Mouse (Mus musculus) fibroblast of lung, adult 2 months (primary cell): ENCODE data around the gene Sfxn2.
A peak's percentile ranks its signal among the peaks of the same experiment; 100 is the strongest.

Experiments
- DNase-seq: peaks from one replicate; pipeline ENCODE4 v3.0.0-alpha.2; 2011; ENCODE audit warnings: low read depth

Sfxn2 gene

DNA sequence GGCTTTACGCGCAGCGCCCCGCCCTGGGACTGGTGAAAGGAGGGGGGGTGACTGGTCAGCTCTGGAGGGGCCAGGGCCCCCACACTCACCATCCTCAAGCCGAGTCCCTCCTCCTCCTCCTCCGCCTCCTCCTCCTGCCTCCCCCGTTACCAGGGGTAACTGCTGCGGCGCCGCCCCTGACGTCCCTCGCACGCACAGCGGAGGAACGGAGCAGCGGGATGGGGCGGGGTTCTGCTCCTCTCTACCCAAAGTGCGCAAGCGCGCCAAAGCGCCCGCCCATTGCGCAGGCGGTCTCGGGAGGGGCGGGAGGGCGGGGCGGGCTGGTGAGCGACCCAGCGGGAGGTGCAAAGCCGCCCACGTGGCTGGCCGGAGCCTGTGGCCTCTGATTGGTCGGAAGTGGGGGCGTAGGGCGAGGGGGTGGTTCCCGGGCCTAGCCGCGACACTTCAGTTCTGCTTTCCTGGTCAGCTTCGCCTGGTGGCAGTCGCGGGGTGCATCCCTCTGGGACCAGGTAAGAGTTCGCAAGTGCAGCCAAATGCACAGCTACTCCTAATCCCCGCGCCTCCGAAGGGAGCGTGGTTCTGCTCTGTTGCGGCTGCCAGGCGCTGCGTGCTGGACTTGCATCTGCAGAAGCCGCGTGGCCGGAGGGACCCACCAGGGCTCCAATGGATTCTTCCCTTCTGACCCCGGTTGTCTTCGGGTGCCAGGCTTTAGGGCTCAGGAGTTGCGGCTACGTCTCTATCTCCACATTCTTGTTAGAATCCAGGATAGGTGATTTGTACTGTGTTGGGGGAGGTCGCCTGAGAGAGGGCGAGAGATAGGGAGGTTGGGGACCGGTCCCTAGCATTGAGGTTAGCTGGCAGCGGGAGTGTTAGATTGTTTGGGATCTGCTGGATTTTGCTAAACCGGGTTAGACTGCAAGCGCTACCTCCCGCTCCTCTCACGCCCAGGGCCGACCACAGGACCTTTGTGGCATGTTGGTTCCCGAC is at the start of gene Sfxn2, which contains the start of gene Arl3:
TSS of gene Sfxn2 (plus strand) at position 415 of the 987 bp plus-strand sequence.
TSS of gene Arl3 (minus strand) at position 248 of the 987 bp plus-strand sequence.
- peak; percentile 85 for DNase-seq

DNA sequence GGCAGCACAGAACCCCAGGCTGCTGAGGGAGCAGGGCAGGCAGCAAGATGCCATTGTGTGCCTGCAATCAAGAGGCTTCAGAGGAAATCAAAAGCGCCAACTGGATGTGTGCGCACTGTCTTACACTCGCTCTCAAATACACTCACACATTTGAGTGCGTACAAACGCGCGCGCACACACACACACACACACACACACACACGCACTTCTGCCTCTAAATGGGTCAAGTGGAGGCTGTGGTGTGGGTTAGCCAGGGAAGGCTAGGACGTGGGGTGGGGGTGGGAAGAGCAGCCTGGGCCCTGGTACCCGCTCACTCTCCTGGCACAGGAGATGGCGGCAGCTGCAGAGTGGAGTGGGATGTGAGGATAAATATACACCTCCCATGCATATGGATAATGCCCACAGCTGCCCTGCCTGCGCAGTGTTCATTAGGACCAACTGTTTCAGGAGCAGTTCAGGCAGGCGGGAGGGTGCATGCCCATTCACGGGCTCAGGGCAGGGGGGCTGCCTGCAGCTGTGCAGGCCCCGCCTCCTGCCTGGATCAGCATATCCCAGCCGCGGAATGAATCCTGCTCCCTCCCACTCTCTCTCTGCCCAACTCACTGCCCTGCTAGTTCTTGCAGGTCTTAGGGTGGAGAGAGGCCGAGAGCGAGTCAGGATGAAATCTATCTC is 49.5 kb upstream of the Sfxn2 start:
- DNase-seq: no peak

DNA sequence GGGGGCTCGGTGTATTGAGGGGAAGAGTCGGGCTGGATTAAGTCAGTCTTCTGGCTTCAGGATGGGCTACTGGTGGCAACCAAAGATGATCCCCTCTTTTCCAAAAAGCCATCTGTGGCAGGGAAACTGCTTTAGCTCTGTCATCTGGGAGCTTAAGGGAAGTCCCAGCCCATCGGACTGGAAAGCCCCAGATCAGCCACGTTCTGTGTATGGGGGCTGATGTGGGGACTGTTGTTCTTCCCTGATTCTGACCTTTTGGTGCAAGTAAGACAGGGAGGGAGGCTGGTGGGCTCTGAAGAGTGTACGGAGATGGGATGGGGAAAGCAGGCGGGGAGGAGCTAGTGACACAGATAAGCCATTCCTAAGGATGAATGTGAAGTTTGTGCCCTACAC is 49.0 kb upstream of the Sfxn2 start:
- DNase-seq: no peak

DNA sequence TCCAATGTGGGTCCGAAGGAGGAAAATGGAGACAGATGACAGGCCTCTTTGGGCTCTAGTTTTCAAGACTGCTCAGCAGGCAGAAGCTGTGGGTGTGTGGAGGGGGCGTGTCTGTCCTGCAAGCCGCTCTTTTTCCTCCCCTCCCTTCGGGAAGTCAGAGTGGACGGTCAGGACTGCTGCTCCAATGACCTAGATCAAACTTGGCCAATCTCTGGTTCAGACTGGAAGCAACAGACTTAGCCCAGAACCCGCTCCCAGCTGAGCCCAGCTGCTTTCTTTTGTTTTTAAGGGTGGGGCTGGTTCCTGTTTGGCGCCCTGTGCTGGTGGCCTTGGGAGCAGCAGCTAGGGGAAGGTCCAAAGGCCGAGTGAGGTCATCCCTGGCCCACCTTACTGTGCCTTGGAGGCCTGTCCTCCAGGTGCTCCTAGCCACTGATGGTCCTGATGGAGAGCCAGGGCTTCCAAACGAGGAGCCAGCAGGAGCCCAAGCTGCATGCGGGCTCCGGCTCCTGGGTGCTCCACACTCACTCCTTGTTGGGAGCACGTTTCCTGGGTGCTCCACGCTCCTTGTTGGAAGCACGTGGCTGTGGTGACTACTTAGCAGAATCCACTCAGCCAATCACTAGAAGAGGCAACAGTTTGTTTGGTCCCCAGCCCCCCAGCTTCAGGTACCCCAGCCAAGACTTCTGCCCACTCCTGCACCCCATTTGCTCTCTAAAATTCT is 48.4 kb upstream of the Sfxn2 start:
- DNase-seq: no peak

DNA sequence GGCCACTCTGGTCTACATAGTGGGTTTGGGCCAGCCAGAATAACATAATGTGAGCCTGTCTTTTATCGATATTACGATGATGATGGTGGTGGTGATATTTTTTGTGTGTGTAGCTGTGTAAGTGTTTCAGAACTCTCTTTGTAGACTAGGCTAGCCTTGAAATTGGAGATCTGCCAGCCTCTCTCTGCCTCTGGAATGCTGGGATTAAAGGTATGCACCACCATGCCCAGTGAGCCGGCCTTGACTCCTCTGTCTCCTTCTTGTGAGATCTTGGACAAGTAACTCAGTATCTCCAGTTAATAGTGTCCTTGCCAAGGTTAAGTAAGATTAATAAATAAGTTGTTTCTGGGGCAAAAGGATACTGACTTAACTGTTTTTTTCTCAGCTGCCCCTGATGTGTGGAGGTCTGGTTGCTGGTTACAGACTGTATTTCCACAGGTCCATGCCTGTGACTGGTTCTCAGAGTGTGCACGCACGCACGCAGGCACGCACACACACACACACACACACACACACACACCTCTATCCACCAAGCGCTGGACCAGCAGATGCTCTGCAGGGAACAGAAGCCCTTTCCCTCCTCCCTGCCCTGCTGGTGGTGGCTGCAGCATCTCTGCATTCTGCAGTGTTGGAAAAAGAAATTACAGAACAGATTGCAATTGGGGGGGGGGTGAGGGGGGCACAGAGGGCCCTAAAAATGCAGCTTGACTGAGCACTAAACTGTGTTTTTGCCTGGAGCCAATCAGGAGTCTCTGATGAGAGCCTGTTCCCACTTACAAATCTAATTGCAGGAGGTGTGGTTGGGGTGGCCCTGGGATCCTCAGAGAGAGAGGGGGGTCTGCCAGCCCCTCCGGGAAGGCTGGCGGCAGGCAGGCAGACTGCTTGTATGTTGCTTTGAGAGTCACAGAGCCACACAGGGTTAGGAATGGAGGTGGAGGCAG is 47.2 kb upstream of the Sfxn2 start:
- no peak for DNase-seq

DNA sequence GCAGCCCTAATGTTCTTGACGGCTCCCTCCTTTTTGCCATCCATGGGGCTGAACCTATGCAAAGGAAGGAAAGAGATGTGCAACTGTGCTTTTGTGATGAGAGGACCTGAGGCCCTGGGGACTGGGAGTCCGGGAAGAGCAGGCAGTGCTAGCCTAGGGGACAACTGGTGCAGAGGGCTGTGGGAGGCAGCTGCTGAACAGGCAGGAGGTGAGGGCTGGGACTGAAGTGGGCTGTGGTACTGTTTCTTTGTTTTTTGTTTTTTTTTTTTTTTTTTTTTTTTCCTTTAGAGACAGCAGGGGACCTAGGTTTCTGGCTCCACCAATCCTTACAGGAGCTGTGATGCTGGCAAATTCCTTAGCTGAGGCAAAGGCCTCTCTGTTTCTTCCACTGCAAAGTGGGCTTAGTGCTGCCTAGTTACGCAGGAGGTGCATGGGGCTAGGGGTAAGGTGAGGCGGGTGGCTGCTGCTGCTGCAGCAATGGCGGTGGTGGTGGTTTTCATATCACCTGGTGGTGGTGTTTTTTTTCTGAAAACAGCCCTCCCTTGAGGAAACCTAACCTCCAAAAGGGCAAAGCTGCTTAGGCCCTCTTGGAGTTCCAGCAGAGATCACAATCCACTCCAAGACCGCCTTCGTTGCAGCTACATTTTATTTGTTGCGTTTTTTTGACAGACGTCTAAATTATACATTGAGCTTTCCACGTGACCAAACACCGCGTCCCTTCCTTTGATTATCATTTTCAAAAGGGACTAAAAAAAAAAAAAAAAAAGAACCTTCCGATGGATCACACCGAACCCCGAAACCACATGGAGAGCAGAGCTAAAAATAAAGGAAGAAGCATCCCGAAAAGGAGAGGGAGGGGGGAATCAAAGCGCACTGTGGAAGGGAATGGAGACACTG is 45.3 kb upstream of the Sfxn2 start:
- no peak for DNase-seq

DNA sequence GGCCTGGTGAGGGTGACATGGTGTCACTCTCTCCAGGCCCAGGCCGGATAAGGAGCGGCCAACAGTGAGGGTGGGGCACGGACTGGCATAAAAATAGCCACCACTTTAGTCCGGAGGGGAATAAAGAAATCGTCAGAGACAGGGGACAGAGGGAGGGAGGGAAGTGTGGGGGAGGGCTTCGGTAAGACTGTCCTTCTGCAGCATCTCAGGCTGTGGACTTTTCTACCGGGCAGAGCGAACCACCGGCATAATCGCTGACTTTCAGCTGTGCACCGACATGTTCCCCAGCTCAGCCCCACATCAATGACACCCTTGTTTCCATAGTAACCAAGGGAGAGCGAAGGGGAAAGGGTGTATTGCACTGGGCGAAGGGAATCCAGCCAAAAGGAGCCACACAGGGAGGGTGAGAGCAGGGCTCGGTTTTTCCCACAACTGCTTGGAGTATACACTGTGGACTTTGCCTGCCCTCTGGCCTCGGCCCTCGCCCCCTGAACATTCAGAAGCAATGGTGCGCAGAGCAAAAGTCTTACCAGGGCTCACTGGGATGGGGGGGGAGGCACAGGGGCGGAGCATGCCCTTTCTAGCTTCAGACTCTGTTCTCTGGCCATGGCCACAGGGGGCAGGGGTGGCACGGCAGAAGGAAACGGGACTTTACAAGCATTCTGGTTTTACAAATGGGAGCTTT is 44.5 kb upstream of the Sfxn2 start:
- DNase-seq: no peak

DNA sequence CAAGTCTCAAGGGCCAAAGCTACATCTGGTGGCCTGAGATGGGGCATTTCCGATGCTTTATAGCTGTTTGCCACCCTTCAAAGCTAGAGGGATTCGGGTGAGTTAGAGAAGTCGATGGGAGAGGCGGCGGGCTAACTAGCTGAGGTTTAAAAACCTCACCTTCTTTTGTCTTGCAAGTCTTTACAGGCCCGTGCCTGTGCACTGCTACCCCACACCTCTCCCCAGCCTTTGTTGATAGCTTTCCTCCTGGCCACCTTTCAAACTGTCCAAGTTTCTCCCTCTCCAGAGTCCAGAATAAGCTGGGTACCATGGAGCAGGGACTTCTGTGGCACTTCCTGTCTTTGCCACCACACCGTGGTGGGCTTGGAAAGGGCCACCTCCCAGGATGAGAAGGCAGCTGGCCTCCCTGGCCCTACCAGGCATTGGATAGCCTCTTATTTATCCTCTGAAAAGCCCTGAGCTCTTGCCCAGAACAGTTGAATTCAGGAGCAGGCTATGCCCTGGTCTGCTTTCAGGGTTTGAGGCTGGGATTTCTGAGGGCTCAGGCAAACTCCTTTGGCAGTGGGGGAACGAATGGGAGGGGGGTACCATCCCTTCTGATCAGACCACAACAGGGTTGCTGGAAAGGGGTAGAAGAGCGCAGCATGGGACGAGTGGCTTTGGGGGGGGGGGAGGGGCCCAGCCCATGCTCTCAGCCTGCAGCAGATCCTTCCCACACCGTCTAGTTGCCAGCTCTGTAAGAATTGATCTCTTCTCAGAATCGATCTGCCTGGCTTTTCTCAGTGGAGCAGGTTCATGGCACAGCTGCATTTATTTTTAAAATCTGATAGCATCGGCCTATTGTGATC is 43.3 kb upstream of the Sfxn2 start:
- DNase-seq: no peak

DNA sequence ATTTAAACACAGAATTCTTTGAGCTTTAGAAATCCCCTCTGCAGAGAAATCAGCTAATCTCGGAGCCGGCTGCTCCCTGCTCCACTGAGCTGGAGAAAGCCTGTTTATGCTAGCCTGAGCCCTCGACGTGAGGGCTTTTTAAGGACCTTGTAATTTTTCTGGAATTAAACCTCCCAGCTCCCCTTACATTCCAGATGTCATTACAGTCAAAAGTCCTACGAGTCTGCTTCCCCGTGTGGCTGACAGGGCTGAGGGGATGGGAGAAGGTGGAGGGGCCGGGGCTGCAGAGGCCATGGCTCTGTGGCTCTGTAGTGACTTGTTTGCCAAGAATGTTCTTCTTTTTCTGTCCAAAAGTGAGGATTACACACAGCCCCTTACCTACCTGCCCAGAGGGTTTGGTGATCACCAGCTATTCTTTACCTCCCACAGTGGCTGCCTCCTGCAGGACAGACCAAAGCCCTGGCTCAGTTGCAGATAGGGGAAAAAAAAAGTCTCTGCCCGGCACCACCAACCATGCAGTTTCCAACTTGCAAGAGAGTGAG is 42.6 kb upstream of the Sfxn2 start:
- DNase-seq: no peak

DNA sequence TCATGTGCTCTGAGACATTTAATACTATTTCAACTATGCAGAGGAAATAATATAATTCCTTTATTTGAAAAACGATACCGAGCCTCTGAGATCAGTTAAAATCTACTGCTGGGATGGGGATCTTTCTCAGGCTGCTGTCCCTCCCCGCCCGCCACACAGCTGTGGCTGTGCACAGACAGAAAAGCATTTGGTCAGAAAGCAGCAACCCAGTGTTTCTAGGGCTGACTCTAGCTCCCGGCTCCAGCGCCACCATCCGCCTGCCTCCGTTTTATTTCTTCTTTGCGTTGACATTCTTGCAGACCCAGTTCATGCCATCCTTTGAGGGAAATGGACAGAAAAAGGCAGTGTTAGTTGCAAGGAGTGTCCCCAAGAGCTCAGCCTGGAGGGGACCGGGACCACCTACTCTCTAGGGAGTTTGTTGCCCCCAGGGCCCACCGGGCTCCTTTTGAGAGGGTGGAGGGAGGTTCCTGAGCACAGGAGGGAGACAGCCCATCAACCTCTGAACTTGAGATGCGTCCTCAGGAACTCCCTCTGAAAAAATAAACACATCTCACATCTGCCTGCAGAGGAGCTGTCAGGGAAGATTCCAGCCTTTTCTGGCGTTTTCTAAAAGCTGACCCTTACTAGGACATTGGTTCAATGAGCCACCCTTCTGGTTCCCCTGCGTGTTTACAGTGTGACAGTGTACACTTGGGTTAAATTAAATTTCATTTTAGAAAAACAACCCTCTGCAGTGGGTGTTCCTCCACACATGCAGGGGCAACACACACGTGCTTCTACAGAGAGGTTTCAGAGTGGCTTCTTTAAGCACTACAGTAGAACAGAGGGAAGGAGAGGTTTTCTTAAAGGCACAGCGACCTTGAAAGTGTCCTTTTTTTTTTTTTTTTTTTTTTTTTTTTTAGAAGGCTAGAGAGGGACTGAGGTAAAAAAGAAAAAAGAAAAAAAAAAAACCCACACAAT is 41.8 kb upstream of the Sfxn2 start:
- no peak for DNase-seq

DNA sequence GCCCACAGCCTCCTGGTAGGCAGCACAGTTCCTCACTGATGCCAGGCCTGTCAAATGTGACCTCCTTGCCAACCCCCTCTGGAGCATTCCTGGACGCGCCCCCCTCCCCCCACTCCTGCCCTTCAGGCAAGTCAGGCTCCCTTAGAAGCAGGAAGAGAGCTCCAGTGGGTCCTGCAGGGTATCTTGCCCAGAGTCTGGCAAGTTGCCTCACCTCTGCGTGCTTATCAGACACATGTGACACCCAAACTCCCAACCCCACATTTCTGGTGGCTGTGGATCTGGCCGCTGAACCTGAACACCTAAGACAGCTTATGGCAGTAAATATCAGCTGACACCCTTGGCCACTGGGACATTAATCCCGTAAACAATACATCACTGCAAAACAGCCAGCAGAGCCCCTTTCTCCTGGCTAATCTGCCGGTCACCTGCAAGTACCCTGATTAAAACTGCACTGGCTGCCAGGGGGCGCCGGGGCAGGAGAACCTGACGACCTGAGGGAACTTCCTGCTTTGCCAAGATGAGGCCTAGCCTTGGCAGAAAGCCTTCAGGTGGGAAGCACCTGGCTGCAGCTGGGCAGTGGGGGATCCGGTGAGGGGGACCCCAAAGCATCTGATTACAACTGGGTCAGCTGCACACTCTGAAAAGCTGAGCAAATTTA is 41.0 kb upstream of the Sfxn2 start:
- no peak for DNase-seq

DNA sequence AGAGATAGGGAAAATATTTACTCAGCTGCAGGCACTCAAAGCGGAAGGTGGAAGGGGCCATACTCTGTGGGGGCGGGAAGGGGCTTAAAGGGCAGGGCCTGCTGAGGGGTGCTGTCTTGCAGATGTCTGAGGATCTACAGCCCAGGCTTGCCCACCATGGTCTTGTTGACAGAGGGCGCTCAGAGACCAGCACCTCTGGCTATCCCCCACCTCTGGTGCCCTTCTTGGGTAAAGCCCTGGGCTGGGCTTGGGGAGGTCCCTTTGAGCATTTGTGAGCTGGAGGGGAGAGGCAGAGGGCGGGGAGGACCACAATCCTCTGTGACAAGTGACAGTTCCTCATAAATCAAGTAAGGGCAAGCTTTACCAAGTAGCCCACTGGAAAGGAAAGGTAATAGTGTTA is 40.1 kb upstream of the Sfxn2 start:
- DNase-seq: no peak

DNA sequence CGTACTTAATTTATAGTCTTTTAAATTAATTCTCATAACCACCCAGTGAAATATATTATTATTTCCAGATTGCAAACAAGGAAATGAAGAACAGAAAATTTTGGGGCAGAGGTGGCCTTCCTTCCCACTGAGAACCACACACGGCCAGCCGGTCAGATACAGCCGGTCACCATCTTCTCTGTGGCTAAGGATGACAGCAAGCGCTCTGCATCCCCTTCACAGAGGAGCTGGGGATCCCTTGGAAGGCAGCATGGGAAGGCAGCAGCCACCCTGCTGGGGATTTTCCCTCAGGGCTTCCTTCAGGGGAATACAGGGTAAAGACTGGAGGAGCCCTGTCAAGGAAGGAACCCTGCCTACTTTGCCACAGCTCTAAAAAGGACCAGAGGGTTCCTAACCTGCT is 39.6 kb upstream of the Sfxn2 start:
- DNase-seq: no peak

DNA sequence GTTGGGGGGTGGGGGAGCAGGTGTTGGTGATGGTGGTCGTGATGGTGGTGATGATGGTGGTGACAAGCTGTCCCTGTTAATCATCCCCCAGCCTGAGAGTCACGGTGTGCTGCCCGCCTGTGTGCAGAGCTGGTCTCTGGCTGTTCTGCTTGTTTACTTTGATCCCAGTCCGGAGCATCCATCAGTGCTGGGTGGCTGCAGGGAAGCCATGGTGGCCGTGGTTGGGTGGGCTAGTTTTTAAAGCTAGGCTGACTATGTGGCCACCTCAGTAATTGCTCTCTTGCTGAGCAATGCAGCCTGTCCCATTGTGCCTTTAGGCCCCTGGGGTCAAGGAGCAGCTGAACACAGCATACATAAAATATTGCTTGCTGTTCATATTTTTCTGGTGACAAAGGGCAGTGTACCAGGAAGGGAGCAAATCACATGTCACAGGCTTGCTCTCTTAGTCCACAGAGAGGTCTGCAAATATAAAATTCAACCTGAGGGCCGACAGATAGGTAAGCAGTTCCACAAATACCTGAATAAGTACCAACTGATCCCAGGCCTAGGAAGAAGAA is 38.5 kb upstream of the Sfxn2 start:
- no peak for DNase-seq

DNA sequence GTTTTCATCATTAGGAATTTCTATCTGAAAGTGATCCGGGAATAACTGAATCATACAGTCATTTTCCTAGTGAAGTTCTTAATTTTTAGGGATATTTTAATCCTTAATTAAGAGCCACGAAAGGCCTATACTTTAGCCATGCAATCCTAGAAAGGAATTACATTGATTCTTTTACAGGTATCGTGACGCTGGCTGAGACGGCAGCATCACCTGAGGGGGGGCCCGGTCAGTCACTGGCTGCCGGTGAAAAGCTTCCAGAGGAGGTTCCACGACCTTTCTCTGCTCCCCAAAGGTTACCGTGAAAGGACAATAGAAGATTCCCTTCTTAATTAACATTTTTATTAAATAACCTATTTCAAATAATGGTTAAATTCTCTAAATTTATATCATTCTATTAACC is 35.8 kb upstream of the Sfxn2 start:
- DNase-seq: no peak

DNA sequence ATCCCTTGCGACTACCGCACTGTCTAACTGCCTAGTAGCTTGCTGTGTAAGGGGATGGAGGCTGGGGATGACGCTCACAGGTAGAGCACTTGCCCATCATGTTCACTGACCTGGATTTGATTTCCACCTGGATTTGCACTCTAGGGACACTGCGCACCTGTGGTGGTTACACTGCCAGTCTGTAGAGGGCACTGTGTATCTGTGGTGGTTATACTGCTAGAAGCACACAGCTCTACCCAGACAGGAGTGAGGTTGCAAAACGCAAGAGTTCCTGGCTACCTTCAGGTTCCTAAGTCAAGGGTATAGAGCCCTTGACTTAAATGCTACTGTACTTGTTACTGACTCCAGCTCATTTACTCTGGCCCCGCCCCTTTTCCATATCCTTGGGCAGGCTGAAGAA is 35.0 kb upstream of the Sfxn2 start:
- DNase-seq: no peak

DNA sequence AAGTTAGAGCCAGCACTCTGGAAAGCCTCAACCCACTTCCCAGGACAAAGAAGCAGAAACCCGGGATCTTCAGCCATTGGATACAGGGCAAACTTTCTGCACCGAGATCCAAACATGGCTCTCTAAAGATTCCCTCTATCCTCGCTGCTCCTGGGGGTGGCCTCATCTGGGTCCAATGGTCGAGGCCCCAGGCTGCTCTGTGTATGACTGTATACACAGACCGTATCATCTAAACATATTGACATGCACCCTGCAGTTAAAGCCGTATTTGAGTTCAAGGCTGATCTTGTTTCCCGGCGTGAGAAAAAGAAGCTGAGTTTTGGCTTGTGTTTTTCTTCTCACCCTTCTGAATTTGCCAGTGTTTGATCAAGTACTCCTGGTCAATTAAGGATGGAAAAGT is 30.4 kb upstream of the Sfxn2 start:
- DNase-seq: no peak
